Mouse (Mus musculus): ENCODE data around the gene Dntt.

- TF ChIP-seq GATA1 (IDR thresholded peaks at IDR 0.05; ENCODE audit: low read length) (no peak), TAL1 (IDR thresholded peaks at IDR 0.05; ENCODE audit: low read length) (no peak)
These were observed 21.7 kb upstream of the Dntt start for GRCm38 (mm10) chr19:41007326-41007725.

Measured in erythroblast, embryonic 14.5 days (primary cell).